Mouse (Mus musculus): ENCODE measurements around the gene Tor3a. TPM values are rescaled to one million over a fixed set of nuclear protein-coding genes. Genes with fewer than 3 reads are reported as not detected.

Gene Tor3a
- polyA plus RNA-seq (2015; fragmentation: Nextera tagmentation; extraction: Ambion mirVana): 3.7 and 5.2 TPM in 2 replicates

GRCm38 (mm10) chr1:156674195-156675000 is at the start of gene Tor3a:
Gene Tor3a (minus strand): TSS chr1:156674356.

GRCm38 (mm10) chr1:156718950-156719805 is 45.0 kb upstream of the Tor3a start, which contains the start of gene Fam20b:
Gene Fam20b (minus strand): TSS chr1:156719086.

Other genes starting within 250 kb of the Tor3a start
- 14.2 and 18.3 TPM in 2 replicates for gene Soat1, start 200.0 kb downstream of the Tor3a start, polyA plus RNA-seq (2015; fragmentation: Nextera tagmentation; extraction: Ambion mirVana)
- gene Gm10031, start 150.3 kb downstream of the Tor3a start, polyA plus RNA-seq (2015; fragmentation: Nextera tagmentation; extraction: Ambion mirVana): 0.36 and 0.49 TPM in 2 replicates
- gene Abl2, start 115.6 kb downstream of the Tor3a start, polyA plus RNA-seq (2015; fragmentation: Nextera tagmentation; extraction: Ambion mirVana): 5.1 and 6.2 TPM in 2 replicates
- gene Fam20b, start 44.7 kb upstream of the Tor3a start, polyA plus RNA-seq (2015; fragmentation: Nextera tagmentation; extraction: Ambion mirVana): 26.6 and 28.1 TPM in 2 replicates
- 0.98 and 1.6 TPM in 2 replicates for gene Angptl1, start 164.2 kb upstream of the Tor3a start, polyA plus RNA-seq (2015; fragmentation: Nextera tagmentation; extraction: Ambion mirVana)

Data from neural tube, postnatal 0 days (tissue).